Mouse (Mus musculus) heart, embryonic 10.5 days (tissue): Measurements from ENCODE around the gene Plekho1. TPM values are rescaled to one million over a fixed set of nuclear protein-coding genes. Genes with fewer than 3 reads are reported as not detected.
"Not testable (repeated sequence)": the region's sequence is repeated elsewhere in the genome, so short reads cannot be mapped to it uniquely, and the experiment has no call there.

Source experiments
- DNase-seq: peaks from one replicate; pipeline ENCODE4 v3.0.0-alpha.2; 2017; ENCODE audit warnings: low spot score
- H3K27ac ChIP-seq: fragments of 300-500 bp; sonication (generic); 2 replicates; pipeline ENCODE4 v1.5.1; 2016; ENCODE audit warnings: mild to moderate bottlenecking
- H3K27me3 ChIP-seq: fragments of 300-500 bp; sonication (generic); 2 replicates; pipeline ENCODE4 v1.6.1; 2016; ENCODE audit warnings: mild to moderate bottlenecking; ENCODE audit not compliant: poor library complexity, insufficient read depth, severe bottlenecking
- H3K36me3 ChIP-seq: fragments of 300-500 bp; sonication (generic); 2 replicates; pipeline ENCODE4 v1.6.1; 2016; ENCODE audit warnings: mild to moderate bottlenecking, moderate library complexity
- H3K4me1 ChIP-seq: fragments of 300-500 bp; sonication (generic); 2 replicates; pipeline ENCODE4 v1.6.1; 2016; ENCODE audit warnings: mild to moderate bottlenecking
- H3K4me3 ChIP-seq: fragments of 300-500 bp; sonication (generic); 2 replicates; pipeline ENCODE4 v1.5.1; 2016; ENCODE audit warnings: mild to moderate bottlenecking, moderate library complexity
- H3K9me3 ChIP-seq: fragments of 300-500 bp; sonication (generic); 2 replicates; pipeline ENCODE4 v1.6.1; 2016; ENCODE audit warnings: mild to moderate bottlenecking, moderate library complexity
- WGBS: fragments of 180-500 bp; shearing (Covaris S2); methylation state at CpG from one replicate; pipeline ENCODE4 v1.1.7; 2016; 5-methylcytosine and 5-hydroxymethylcytosine counted together
- polyA plus RNA-seq: library from polyadenylated mRNA; unstranded; fragments of >200 nt; fragmentation: Nextera tagmentation; extraction: Ambion mirVana; gene quantifications from 2 replicates; pipeline ENCODE4 v1.2.1, GENCODE M21; 2016

Plekho1 gene
- polyA plus RNA-seq, 1 experiment from 2014 or later = 88.2 TPM

DNA sequence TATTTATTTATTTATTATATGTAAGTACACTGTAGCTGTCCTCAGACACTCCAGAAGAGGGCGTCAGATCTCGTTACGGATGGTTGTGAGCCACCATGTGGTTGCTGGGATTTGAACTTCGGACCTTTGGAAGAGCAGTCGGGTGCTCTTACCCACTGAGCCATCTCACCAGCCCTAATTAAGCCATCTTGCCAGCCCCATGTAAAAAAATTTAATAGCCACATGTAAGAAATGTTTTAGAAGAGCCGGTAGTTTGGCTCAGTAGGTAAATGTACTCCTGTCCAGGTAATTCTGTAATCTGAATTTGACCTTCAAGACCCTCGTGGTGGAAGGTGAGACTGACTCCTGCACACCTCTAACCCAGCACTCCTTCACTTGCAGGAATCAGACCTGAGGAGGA lies 25.1 kb downstream of the Plekho1 start:
- 59% methylated on average over 7 of the region's 7 CpGs for WGBS
- H3K36me3 ChIP-seq, H3K4me3 ChIP-seq, DNase-seq, H3K9me3 ChIP-seq, H3K27me3 ChIP-seq, H3K27ac ChIP-seq: not testable (repeated sequence)
- peaks cover 14% of the 10 kb centered on the region for H3K4me1 ChIP-seq

DNA sequence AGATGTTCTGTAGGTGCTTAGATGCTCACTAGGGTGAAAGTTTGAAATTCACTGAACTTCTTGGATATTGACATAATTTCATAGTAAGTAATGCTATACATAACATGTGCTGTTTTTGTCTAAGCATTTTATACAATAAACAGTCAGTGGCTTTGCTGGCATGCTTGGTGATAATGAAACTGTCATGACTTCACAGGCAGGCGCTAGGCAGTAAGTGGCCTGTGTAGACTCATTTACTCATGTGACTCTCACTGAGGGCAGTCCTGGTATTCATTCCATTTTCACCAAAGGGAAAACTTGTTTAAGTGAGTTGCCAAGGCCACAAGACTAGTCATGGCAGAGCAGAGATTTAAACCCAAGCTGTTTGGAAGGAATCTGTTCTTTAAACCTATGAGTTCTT lies 26.5 kb downstream of the Plekho1 start:
- Histone ChIP-seq H3K4me3 (no peak overlapping the region), H3K4me1 (peaks cover 17% of the 10 kb centered on the region), H3K36me3 (no peaks in the 10 kb centered on the region), H3K27ac (no peak overlapping the region), H3K9me3 (no peaks in the 10 kb centered on the region), H3K27me3 (0 out of 2 replicates have a peak, but pooled peaks cover 2% of the 10 kb centered on the region)
- WGBS = 53% methylated on average over 1 of the region's 1 CpGs
- DNase-seq = no peak

DNA sequence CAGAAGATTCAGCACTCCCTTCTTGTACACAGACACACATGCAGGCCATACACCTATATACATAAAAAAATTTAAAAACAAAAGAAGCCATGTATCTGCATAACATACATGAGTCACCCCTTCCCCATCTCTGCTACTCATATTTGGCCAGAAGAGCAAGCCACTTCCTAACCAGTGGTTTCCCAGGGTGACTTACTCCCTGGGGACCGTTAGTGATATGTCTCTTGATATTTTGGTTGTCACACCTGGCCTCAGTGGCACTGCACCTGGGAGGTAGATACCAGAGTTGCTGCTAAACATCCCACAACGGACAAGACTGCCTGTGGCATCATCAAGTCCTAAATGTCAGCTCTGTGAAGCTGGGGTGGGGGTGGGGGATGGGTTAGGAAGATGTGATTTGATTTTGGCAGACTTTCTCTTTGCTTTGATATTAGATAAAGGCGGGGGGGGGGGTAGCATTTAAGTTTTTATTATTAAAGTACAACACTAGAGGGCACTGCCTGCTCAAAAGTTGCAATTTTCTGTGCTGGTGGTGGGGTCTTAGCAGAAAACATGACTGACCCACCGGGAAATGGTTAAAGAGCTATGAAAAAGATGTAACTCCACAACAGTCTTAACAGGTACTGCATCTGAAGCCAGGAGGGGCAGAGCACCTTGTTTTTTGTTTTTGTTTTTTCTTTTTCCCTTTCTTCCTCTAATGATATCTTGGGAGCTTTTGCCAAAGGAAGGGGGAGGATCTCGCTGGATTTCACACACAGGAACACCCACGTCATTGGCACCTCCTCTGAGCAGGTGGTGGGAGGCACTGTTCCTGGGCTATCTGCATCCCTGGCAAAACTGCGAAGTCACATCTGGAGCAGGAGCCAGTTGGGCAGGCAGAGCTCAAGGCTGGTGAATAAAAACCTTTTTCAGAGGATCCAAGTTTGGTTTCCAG lies 30.0 kb downstream of the Plekho1 start:
- H3K9me3 ChIP-seq = no peaks in the 10 kb centered on the region
- peak overlapping the region; percentile 44; the same call in 1 of the 2 replicates for H3K27ac ChIP-seq
- no peaks in the 10 kb centered on the region for H3K27me3 ChIP-seq
- peak overlapping the region; percentile 32; the same call in 1 of the 2 replicates for H3K4me3 ChIP-seq
- no peak for DNase-seq
- WGBS = 11% methylated on average over 7 of the region's 7 CpGs
- no peaks in the 10 kb centered on the region for H3K36me3 ChIP-seq
- peaks cover 18% of the 10 kb centered on the region for H3K4me1 ChIP-seq

DNA sequence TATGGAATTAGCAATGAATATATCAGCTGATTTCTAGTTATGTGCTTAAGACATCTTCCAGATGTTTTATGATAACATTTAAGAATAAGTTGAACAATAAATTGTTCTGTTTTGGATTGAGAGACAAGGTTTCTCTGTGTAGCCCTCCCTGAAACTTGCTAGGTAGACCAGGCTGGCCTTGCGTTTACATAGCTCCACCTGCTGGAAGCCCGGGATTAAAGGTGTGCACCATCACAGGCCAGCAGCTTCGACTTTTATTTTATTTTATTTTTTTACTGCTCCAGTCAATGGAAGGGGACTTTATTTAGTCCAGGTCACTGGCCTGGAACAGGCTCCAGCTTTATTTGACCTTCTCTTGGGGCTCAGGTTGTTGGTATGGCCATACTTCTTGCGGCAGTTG lies 32.1 kb downstream of the Plekho1 start:
- Histone ChIP-seq H3K27me3 (no peaks in the 10 kb centered on the region), H3K4me3 (no peak overlapping the region), H3K27ac (0 out of 2 replicates have a peak overlapping the region, but pooled peaks have one; percentile 18), H3K36me3 (no peaks in the 10 kb centered on the region), H3K4me1 (peaks cover 25% of the 10 kb centered on the region), H3K9me3 (no peaks in the 10 kb centered on the region)
- DNase-seq = no peak
- WGBS = 47% methylated on average over 4 of the region's 4 CpGs

DNA sequence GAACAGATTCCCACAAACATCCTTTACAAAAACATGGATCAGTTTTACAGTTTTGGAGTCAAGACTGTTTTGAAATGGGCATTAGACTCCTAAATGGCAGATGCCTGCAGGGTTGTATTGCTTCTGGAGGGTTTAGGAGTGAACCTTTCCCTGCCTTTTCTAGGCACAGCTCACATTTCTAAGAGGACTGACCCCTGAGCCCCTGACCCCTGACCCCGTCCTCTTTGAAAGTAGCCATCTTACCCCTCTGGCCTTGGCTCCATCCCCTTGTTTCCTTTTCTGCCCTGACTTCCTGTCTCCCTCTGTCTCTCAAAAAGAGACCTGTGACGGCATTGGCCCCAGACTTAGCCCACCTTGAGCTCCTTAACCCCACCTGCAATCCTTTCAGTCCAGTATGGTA lies 32.6 kb downstream of the Plekho1 start:
- H3K27ac ChIP-seq = 0 out of 2 replicates have a peak overlapping the region, but pooled peaks have one; percentile 18
- no peaks in the 10 kb centered on the region for H3K9me3 ChIP-seq
- no peak for DNase-seq
- no peaks in the 10 kb centered on the region for H3K36me3 ChIP-seq
- no peaks in the 10 kb centered on the region for H3K27me3 ChIP-seq
- H3K4me3 ChIP-seq = no peak overlapping the region
- peaks cover 28% of the 10 kb centered on the region for H3K4me1 ChIP-seq
- 60% methylated on average over 2 of the region's 2 CpGs for WGBS

DNA sequence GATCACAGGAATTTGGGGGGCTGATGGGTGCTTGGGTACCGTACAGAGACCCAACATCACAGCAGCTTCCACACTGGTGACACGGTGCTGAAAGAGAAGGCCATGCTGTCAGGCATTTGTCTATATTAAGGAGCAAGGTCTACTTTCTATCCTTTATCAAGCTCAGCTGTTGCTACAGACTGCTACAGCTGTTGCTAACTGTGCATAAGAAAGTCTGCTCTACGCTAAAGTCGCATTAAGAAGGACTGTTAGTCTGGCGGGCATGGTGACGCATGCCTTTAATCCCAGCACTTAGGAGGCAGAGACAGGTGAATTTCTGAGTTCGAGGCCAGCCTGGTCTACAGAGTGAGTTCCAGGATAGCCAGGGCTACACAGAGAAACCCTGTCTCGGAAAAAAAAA lies 33.6 kb downstream of the Plekho1 start:
- not testable (repeated sequence) for DNase-seq, H3K4me3 ChIP-seq, H3K36me3 ChIP-seq, H3K27me3 ChIP-seq, H3K9me3 ChIP-seq
- Histone ChIP-seq H3K4me1 (peaks cover 38% of the 10 kb centered on the region), H3K27ac (peak overlapping the region; percentile 87)
- 75% methylated on average over 8 of the region's 8 CpGs for WGBS

DNA sequence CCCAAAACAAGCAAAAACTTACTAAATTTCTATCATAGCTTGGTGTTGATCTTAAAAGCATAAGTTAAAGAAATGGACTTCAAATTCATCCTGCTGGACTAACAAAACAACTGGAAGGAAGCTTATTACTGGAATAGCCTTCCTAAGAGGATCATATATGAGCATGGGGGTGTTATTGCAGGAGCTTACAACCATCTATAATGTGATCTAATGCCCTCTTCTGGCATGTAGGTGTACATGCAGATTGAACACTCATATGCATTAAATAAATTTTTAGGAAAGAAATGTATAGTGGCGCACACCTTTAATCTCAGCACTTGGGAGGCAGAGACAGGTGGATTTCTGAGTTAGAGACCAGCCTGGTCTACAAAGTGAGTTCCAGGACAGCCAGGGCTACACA lies 36.0 kb downstream of the Plekho1 start:
- no peak overlapping the region for H3K4me3 ChIP-seq
- no peaks in the 10 kb centered on the region for H3K36me3 ChIP-seq
- 83% methylated on average over 1 of the region's 1 CpGs for WGBS
- no peak for DNase-seq
- H3K9me3 ChIP-seq = no peaks in the 10 kb centered on the region
- H3K27me3 ChIP-seq = no peaks in the 10 kb centered on the region
- H3K4me1 ChIP-seq = peaks cover 43% of the 10 kb centered on the region
- no peak overlapping the region for H3K27ac ChIP-seq

DNA sequence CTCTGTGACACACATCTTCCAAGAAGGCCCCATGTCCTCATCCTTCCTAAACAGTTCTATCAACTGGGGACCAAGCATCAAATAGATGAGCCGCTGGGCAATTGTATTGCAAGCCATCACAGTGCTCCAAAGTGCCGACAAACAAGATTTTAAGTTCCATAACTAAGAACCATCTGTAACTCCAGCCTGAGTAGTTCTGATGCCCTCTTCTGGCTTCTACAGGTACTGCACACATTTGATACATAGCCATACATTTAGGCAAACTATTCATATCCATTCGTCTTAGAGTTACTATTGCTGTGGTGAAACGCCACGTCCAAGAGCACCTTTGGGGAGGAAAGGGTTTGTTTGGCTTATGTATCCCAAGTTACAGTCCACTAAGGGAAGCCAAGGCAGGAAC lies 36.7 kb downstream of the Plekho1 start:
- H3K27ac ChIP-seq = no peak overlapping the region
- DNase-seq = no peak
- 68% methylated on average over 5 of the region's 5 CpGs for WGBS
- H3K4me3 ChIP-seq = no peak overlapping the region
- peaks cover 43% of the 10 kb centered on the region for H3K4me1 ChIP-seq
- no peaks in the 10 kb centered on the region for H3K36me3 ChIP-seq
- H3K27me3 ChIP-seq = no peaks in the 10 kb centered on the region
- no peaks in the 10 kb centered on the region for H3K9me3 ChIP-seq

DNA sequence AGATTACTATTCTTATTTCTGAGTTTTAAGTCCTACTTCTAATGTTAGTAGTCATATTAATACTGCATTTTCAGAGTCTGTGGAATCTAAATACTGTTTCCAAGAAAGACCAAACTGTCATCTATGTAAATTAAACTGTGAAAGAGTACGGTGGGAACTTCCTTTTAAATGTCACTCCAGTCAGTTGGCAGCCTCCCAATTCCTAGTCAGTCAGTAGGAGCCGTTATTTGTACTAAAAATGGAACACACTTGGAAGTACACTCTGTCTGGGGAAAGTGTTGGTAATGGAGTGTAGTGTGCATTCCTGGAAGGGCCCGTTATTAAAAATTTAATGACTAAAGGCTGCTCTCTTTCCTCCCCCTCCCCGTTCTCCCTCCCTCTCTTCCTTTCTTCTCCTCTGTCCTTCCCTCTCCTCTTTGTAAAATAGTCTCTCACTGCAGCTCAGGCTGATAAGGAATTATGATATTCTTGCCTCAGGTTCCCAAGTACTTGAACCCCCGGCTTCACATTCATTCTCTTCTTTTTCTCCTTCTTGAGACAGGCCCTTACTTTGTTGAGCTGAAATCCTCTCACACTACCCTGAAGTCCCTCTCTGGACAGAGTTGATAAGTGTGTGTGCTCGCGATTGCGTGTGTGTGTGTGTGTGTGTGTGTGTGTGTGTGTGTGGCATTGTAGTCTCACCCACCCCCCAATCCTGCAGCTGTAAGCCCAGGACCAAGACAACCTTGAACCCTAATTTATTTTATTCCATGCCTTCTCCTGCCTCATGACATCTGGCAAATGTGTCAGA lies 38.2 kb downstream of the Plekho1 start:
- peak overlapping the region; percentile 85 for H3K27ac ChIP-seq
- H3K27me3 ChIP-seq = no peaks in the 10 kb centered on the region
- H3K4me3 ChIP-seq = peak overlapping the region; percentile 20; the same call in 1 of the 2 replicates
- peaks cover 43% of the 10 kb centered on the region for H3K4me1 ChIP-seq
- H3K36me3 ChIP-seq = no peaks in the 10 kb centered on the region
- 41% methylated on average over 8 of the region's 8 CpGs for WGBS
- no peak for DNase-seq
- no peaks in the 10 kb centered on the region for H3K9me3 ChIP-seq

DNA sequence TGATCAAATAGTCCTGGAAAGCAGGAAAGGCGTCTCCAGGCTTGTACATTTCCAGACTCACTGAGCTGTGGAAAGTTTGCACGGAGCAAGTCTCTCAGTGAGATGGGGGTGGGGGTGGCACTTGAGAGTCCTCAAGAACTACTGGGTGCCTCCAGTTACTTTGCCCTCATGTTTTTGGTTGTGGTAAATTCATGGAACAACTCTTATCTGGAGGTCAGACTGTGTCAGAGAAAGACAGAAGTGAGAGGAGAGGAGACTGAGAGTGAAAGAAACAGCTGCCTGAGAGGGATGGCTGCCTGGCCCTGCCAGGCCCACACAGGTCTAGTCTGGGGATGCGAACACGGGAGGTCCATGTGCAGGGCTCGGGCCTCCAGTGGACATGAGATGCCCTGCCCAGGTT lies 40.5 kb downstream of the Plekho1 start:
- 83% methylated on average over 5 of the region's 5 CpGs for WGBS
- H3K27me3 ChIP-seq = no peaks in the 10 kb centered on the region
- no peak overlapping the region for H3K4me3 ChIP-seq
- DNase-seq = no peak
- peak overlapping the region; percentile 49; the same call in 1 of the 2 replicates for H3K27ac ChIP-seq
- H3K36me3 ChIP-seq = no peaks in the 10 kb centered on the region
- H3K4me1 ChIP-seq = peaks cover 35% of the 10 kb centered on the region
- no peaks in the 10 kb centered on the region for H3K9me3 ChIP-seq

DNA sequence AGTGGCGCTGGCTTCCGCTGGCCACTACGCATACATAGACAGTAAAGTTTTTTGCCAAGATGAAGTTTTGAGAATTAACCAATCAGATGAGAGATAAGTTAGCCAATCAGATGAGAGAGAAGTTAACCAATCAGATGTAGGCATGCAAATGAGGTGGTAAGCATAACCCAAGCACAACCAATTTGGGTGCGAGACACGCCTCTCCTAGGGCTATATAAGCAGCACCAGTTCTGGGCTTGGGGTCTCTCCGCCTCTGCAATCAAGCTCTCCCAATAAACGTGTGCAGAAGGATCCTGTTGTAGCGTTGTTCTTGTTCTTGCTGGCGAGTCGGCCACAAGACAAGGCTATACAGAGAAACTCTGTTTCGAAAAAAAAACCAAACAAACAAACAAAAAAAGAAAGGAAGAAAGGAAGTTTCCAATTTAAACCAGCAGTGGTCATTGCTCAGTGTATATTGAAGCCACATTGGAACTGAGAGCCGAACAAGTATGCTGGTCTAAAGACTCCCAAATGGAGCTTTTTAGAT lies 41.1 kb downstream of the Plekho1 start:
- not testable (repeated sequence) for H3K27me3 ChIP-seq, H3K27ac ChIP-seq, DNase-seq, H3K4me3 ChIP-seq, H3K36me3 ChIP-seq, H3K9me3 ChIP-seq
- peaks cover 33% of the 10 kb centered on the region for H3K4me1 ChIP-seq
- 90% methylated on average over 12 of the region's 12 CpGs for WGBS

DNA sequence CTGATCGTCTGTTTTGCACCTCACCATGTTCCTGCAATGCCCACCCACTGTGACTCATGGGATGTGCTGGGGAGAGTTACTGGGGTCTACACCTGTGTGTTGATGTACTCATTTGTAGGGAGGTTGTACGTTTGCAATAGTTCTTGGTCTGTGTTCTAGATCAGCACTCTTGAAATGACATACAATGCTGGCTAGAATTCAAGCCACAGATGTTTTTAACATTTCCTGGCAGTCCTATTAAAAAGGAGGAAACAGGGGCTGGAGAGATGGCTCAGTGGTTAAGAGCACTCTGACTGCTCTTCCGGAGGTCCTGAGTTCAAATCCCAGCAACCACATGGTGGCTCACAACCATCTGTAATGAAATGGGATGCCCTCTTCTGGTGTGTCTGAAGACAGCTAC lies 42.3 kb downstream of the Plekho1 start:
- H3K4me3 ChIP-seq = no peak overlapping the region
- H3K9me3 ChIP-seq = no peaks in the 10 kb centered on the region
- H3K36me3 ChIP-seq = 0 out of 2 replicates have a peak, but pooled peaks cover 4% of the 10 kb centered on the region
- 86% methylated on average over 3 of the region's 3 CpGs for WGBS
- no peak overlapping the region for H3K27ac ChIP-seq
- no peaks in the 10 kb centered on the region for H3K27me3 ChIP-seq
- no peak for DNase-seq
- H3K4me1 ChIP-seq = peaks cover 30% of the 10 kb centered on the region

DNA sequence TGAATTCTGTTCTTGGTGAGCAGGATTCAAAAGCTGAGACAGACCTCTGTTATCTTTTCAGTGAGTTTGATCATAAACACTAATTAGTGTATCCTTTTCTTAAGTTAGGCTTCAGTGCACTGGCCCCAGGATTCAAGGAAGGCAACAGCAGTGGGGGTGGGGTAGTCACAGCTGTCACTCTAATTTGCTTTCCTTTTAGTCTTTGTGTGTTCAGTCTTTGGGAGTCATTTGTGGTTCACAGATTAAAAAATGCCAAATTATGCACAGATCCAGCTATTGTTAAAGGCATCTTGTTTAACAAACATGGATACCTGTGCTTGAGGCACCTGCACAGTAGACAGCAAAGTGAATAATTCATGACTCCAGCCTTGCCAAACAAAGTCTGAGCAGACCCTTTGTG lies 42.8 kb downstream of the Plekho1 start:
- Histone ChIP-seq H3K9me3 (no peaks in the 10 kb centered on the region), H3K4me3 (no peak overlapping the region), H3K27me3 (no peaks in the 10 kb centered on the region), H3K4me1 (peaks cover 27% of the 10 kb centered on the region), H3K36me3 (0 out of 2 replicates have a peak, but pooled peaks cover 5% of the 10 kb centered on the region), H3K27ac (no peak overlapping the region)
- DNase-seq = no peak
